Mouse (Mus musculus) large intestine, adult 2 months (tissue): ENCODE data around the gene Acvr2b. TPM values are rescaled to one million over a fixed set of nuclear protein-coding genes. Genes with fewer than 3 reads are reported as not detected.
"Not testable (repeated sequence)": the region's sequence is repeated elsewhere in the genome, so short reads cannot be mapped to it uniquely, and the experiment has no call there.

Experiments used
- DNase-seq: peaks from one replicate; pipeline ENCODE4 v3.0.0-alpha.2; 2012; ENCODE audit warnings: low read depth, low spot score
- WGBS: fragments of 180-500 bp; shearing (Covaris S2); methylation state at CpG from one replicate; pipeline ENCODE4 v1.1.7; 2018; 5-methylcytosine and 5-hydroxymethylcytosine counted together
- polyA plus RNA-seq: library from polyadenylated mRNA; depleted of rRNA; stranded (reverse); fragments of >200 nt; gene quantifications from 2 replicates; pipeline ENCODE4 v1.2.3, GENCODE M21; 2012; rRNA removed

Gene Acvr2b
- polyA plus RNA-seq, result 1.8 and 4.0 TPM in 2 replicates

GRCm38 (mm10) chr9:119401801-119402214 is at the start of gene Acvr2b:
Gene Acvr2b (plus strand): TSS chr9:119402118.
- under 1% methylated on average over 29 of the region's 32 CpGs for WGBS
- peak; percentile 60 for DNase-seq

GRCm38 (mm10) chr9:119353926-119354325 is 48.0 kb upstream of the Acvr2b start:
- 56% methylated on average over 6 of the region's 6 CpGs for WGBS

GRCm38 (mm10) chr9:119355943-119356342 is 46.0 kb upstream of the Acvr2b start:
- DNase-seq, result no peak
- WGBS, result 72% methylated on average over 6 of the region's 6 CpGs

More at GRCm38 (mm10) chr9:119353926-119354325, 48.0 kb upstream of the Acvr2b start:
- DNase-seq, result no peak

GRCm38 (mm10) chr9:119357331-119358057 is 44.4 kb upstream of the Acvr2b start, which contains the start of gene Xylb:
Gene Xylb (plus strand): TSS chr9:119357381.
- WGBS, result 2% methylated on average over 65 of the region's 65 CpGs
- DNase-seq, result peak; percentile 67

GRCm38 (mm10) chr9:119358058-119358429 is 43.9 kb upstream of the Acvr2b start:
- 25% methylated on average over 9 of the region's 9 CpGs for WGBS
- no peak for DNase-seq

GRCm38 (mm10) chr9:119361416-119361815 is 40.5 kb upstream of the Acvr2b start:
- WGBS, result 94% methylated on average over 5 of the region's 5 CpGs
- DNase-seq, result no peak

- DNase-seq, result no peak
- WGBS, result 84% methylated on average over 12 of the region's 12 CpGs
Observed at GRCm38 (mm10) chr9:119363229-119363628, 38.7 kb upstream of the Acvr2b start.

GRCm38 (mm10) chr9:119365284-119365683 is 36.6 kb upstream of the Acvr2b start, which contains the start of gene Slc22a14:
Gene Slc22a14 (minus strand): TSS chr9:119365553.
- DNase-seq, result no peak
- 68% methylated on average over 7 of the region's 7 CpGs for WGBS

GRCm38 (mm10) chr9:119368367-119368766 is 33.6 kb upstream of the Acvr2b start:
- 82% methylated on average over 3 of the region's 3 CpGs for WGBS
- DNase-seq, result no peak

GRCm38 (mm10) chr9:119370770-119371169 is 31.1 kb upstream of the Acvr2b start:
- DNase-seq, result not testable (repeated sequence)
- WGBS, result 80% methylated on average over 4 of the region's 4 CpGs

- WGBS, result 81% methylated on average over 4 of the region's 4 CpGs
Observed at GRCm38 (mm10) chr9:119371251-119371650, 30.7 kb upstream of the Acvr2b start.

GRCm38 (mm10) chr9:119375008-119375407 is 26.9 kb upstream of the Acvr2b start:
- 92% methylated on average over 3 of the region's 3 CpGs for WGBS
- no peak for DNase-seq

More at GRCm38 (mm10) chr9:119371251-119371650, 30.7 kb upstream of the Acvr2b start:
- no peak for DNase-seq

GRCm38 (mm10) chr9:119375556-119375955 is 26.4 kb upstream of the Acvr2b start:
- 79% methylated on average over 6 of the region's 6 CpGs for WGBS
- no peak for DNase-seq

GRCm38 (mm10) chr9:119378231-119378630 is 23.7 kb upstream of the Acvr2b start:
- no peak for DNase-seq
- 80% methylated on average over 4 of the region's 4 CpGs for WGBS

- no peak for DNase-seq
- 70% methylated on average over 6 of the region's 6 CpGs for WGBS
Observed at GRCm38 (mm10) chr9:119382603-119383002, 19.3 kb upstream of the Acvr2b start.

GRCm38 (mm10) chr9:119388956-119389355 is 13.0 kb upstream of the Acvr2b start:
- no peak for DNase-seq
- WGBS, result 56% methylated on average over 5 of the region's 5 CpGs

- 89% methylated on average over 2 of the region's 2 CpGs for WGBS
- no peak for DNase-seq
Observed at GRCm38 (mm10) chr9:119390214-119390613, 11.7 kb upstream of the Acvr2b start.

GRCm38 (mm10) chr9:119394808-119395207 is 7.1 kb upstream of the Acvr2b start:
- 62% methylated on average over 1 of the region's 1 CpGs for WGBS
- DNase-seq, result no peak

GRCm38 (mm10) chr9:119401351-119401750 is 567 bp upstream of the Acvr2b start:
- WGBS, result under 1% methylated on average over 7 of the region's 7 CpGs
- no peak for DNase-seq

GRCm38 (mm10) chr9:119402253-119403235 is 626 bp downstream of the Acvr2b start:
- DNase-seq, result no peak
- 1% methylated on average over 124 of the region's 127 CpGs for WGBS
